Mouse (Mus musculus) embryonic facial prominence, embryonic 13.5 days (tissue): ENCODE measurements around the gene Pde8a. TPM values are rescaled to one million over a fixed set of nuclear protein-coding genes. Genes with fewer than 3 reads are reported as not detected.

Experiments
- ATAC-seq: fragments of 200-750 bp; cut with Nextera tagmentation; 2 replicates; pipeline ENCODE4 v1.8.0; 2017; ENCODE audit warnings: low read depth; ENCODE audit not compliant: insufficient number of reproducible peaks, insufficient read depth, low FRiP score, low TSS enrichment
- H3K27ac ChIP-seq: fragments of 300-500 bp; sonication (generic); 2 replicates; pipeline ENCODE4 v1.5.1; 2015; ENCODE audit warnings: moderate library complexity, mild to moderate bottlenecking, inconsistent platforms
- H3K27me3 ChIP-seq: fragments of 300-500 bp; sonication (generic); 2 replicates; pipeline ENCODE4 v1.6.1; 2015; ENCODE audit warnings: mild to moderate bottlenecking, inconsistent platforms
- H3K36me3 ChIP-seq: fragments of 300-500 bp; sonication (generic); 2 replicates; pipeline ENCODE4 v1.6.1; 2015; ENCODE audit warnings: mild to moderate bottlenecking, inconsistent platforms
- H3K4me1 ChIP-seq: fragments of 300-500 bp; sonication (generic); 2 replicates; pipeline ENCODE4 v1.6.1; 2015; ENCODE audit warnings: inconsistent platforms
- H3K4me2 ChIP-seq: fragments of 300-500 bp; sonication (generic); 2 replicates; pipeline ENCODE4 v1.6.1; 2015; ENCODE audit warnings: moderate library complexity, mild to moderate bottlenecking, inconsistent platforms
- H3K4me3 ChIP-seq: fragments of 300-500 bp; sonication (generic); 2 replicates; pipeline ENCODE4 v1.5.1; 2015; ENCODE audit warnings: mild to moderate bottlenecking, inconsistent platforms
- H3K9ac ChIP-seq: fragments of 300-500 bp; sonication (generic); 2 replicates; pipeline ENCODE4 v1.6.1; 2015; ENCODE audit warnings: mild to moderate bottlenecking, inconsistent platforms
- H3K9me3 ChIP-seq: fragments of 300-500 bp; sonication (generic); 2 replicates; pipeline ENCODE4 v1.6.1; 2016; ENCODE audit warnings: inconsistent platforms
- WGBS: fragments of 180-500 bp; shearing (Covaris S2); methylation state at CpG from one replicate; pipeline ENCODE4 v1.1.7; 2015; ENCODE audit warnings: mixed read lengths; 5-methylcytosine and 5-hydroxymethylcytosine counted together
- polyA plus RNA-seq: library from polyadenylated mRNA; unstranded; fragments of >200 nt; fragmentation: Nextera tagmentation; extraction: Ambion mirVana; gene quantifications from 2 replicates; pipeline ENCODE4 v1.2.1, GENCODE M21; 2015

Gene Pde8a
- polyA plus RNA-seq, 1 experiment from 2014 or later, result 4.7 TPM

GRCm38 (mm10) chr7:81338522-81338873, 125.1 kb downstream of the Pde8a start:
- WGBS, result 68% methylated on average over 3 of the region's 3 CpGs
- Histone ChIP-seq H3K27me3 (no peaks in the 10 kb centered on the region), H3K9me3 (no peaks in the 10 kb centered on the region), H3K4me1 (peaks cover 15% of the 10 kb centered on the region), H3K36me3 (peaks cover 71% of the 10 kb centered on the region), H3K4me3 (no peak overlapping the region), H3K27ac (no peak overlapping the region), H3K4me2 (no peak overlapping the region), H3K9ac (no peak overlapping the region)
- no peak for ATAC-seq

GRCm38 (mm10) chr7:81339783-81340182, 126.4 kb downstream of the Pde8a start:
- no peak for ATAC-seq
- no peaks in the 10 kb centered on the region for H3K9me3 ChIP-seq
- no peak overlapping the region for H3K4me3 ChIP-seq
- H3K27ac ChIP-seq, result no peak overlapping the region
- H3K27me3 ChIP-seq, result no peaks in the 10 kb centered on the region
- H3K9ac ChIP-seq, result no peak overlapping the region
- H3K36me3 ChIP-seq, result peaks cover 74% of the 10 kb centered on the region
- H3K4me1 ChIP-seq, result peaks cover 21% of the 10 kb centered on the region
- H3K4me2 ChIP-seq, result no peak overlapping the region
- WGBS, result 90% methylated on average over 4 of the region's 4 CpGs

- no peak overlapping the region for H3K4me3 ChIP-seq
- peaks cover 21% of the 10 kb centered on the region for H3K4me1 ChIP-seq
- H3K36me3 ChIP-seq, result peaks cover 69% of the 10 kb centered on the region
- H3K9ac ChIP-seq, result no peak overlapping the region
- H3K9me3 ChIP-seq, result no peaks in the 10 kb centered on the region
- no peak for ATAC-seq
- H3K4me2 ChIP-seq, result no peak overlapping the region
- WGBS, result 56% methylated on average over 3 of the region's 3 CpGs
- H3K27ac ChIP-seq, result no peak overlapping the region
- no peaks in the 10 kb centered on the region for H3K27me3 ChIP-seq
These were observed 128.2 kb downstream of the Pde8a start for GRCm38 (mm10) chr7:81341563-81341962.

GRCm38 (mm10) chr7:81342356-81343094, 129.1 kb downstream of the Pde8a start:
- Histone ChIP-seq H3K9me3 (no peaks in the 10 kb centered on the region), H3K4me3 (peak overlapping the region; percentile 76), H3K27ac (no peak overlapping the region), H3K36me3 (peaks cover 62% of the 10 kb centered on the region), H3K4me2 (peak overlapping the region; percentile 97), H3K4me1 (peaks cover 21% of the 10 kb centered on the region), H3K9ac (peak overlapping the region; percentile 98), H3K27me3 (no peaks in the 10 kb centered on the region)
- WGBS, result 63% methylated on average over 8 of the region's 8 CpGs
- no peak for ATAC-seq

- peaks cover 54% of the 10 kb centered on the region for H3K36me3 ChIP-seq
- no peak overlapping the region for H3K27ac ChIP-seq
- peak overlapping the region; percentile 97 for H3K4me2 ChIP-seq
- H3K9me3 ChIP-seq, result no peaks in the 10 kb centered on the region
- no peak for ATAC-seq
- WGBS, result 33% methylated on average over 8 of the region's 8 CpGs
- H3K27me3 ChIP-seq, result no peaks in the 10 kb centered on the region
- peaks cover 21% of the 10 kb centered on the region for H3K4me1 ChIP-seq
- H3K4me3 ChIP-seq, result peak overlapping the region; percentile 76
- peak overlapping the region; percentile 98 for H3K9ac ChIP-seq
These were observed 129.9 kb downstream of the Pde8a start for GRCm38 (mm10) chr7:81343316-81343715.

GRCm38 (mm10) chr7:81343831-81344230, 130.4 kb downstream of the Pde8a start:
- peaks cover 50% of the 10 kb centered on the region for H3K36me3 ChIP-seq
- WGBS, result 7% methylated on average over 10 of the region's 10 CpGs
- no peak for ATAC-seq

GRCm38 (mm10) chr7:81344544-81345446, 131.4 kb downstream of the Pde8a start, which contains the start of gene Rps17:
TSS of gene Rps17 (minus strand) at chr7:81345254.
- H3K9me3 ChIP-seq, result no peaks in the 10 kb centered on the region

More at GRCm38 (mm10) chr7:81343831-81344230, 130.4 kb downstream of the Pde8a start:
- Histone ChIP-seq H3K27ac (peak overlapping the region; percentile 17; the same call in 1 of the 2 replicates), H3K4me2 (peak overlapping the region; percentile 97), H3K9ac (peak overlapping the region; percentile 98), H3K27me3 (no peaks in the 10 kb centered on the region), H3K4me3 (peak overlapping the region; percentile 76), H3K9me3 (no peaks in the 10 kb centered on the region), H3K4me1 (peaks cover 21% of the 10 kb centered on the region)

GRCm38 (mm10) chr7:81345447-81346170, 132.2 kb downstream of the Pde8a start:
- H3K36me3 ChIP-seq, result peaks cover 34% of the 10 kb centered on the region
- H3K9me3 ChIP-seq, result no peaks in the 10 kb centered on the region
- H3K4me2 ChIP-seq, result peak overlapping the region; percentile 97
- H3K9ac ChIP-seq, result peak overlapping the region; percentile 74
- WGBS, result 59% methylated on average over 15 of the region's 15 CpGs
- H3K27ac ChIP-seq, result peak overlapping the region; percentile 52; the same call in 1 of the 2 replicates
- 0 out of 2 replicates have a peak, but pooled peaks have one; percentile 2 for ATAC-seq
- H3K27me3 ChIP-seq, result peaks cover under 1% of the 10 kb centered on the region; the same call in 1 of the 2 replicates
- peaks cover 21% of the 10 kb centered on the region for H3K4me1 ChIP-seq
- peak overlapping the region; percentile 76 for H3K4me3 ChIP-seq

More at GRCm38 (mm10) chr7:81344544-81345446, 131.4 kb downstream of the Pde8a start, which contains the start of gene Rps17:
- WGBS, result under 1% methylated on average over 85 of the region's 85 CpGs
- Histone ChIP-seq H3K9ac (peak within 1 kb of the TSS; percentile 98), H3K4me1 (peaks cover 21% of the 10 kb centered on the region), H3K36me3 (peaks cover 42% of the 10 kb centered on the region), H3K4me3 (peak within 1 kb of the TSS; percentile 76), H3K27me3 (no peaks in the 10 kb centered on the region), H3K4me2 (peak within 1 kb of the TSS; percentile 97), H3K27ac (peak within 1 kb of the TSS; percentile 92)
- ATAC-seq, result peak; percentile 73; the same call in 1 of the 2 replicates

- Histone ChIP-seq H3K36me3 (peaks cover 8% of the 10 kb centered on the region), H3K27me3 (peaks cover 3% of the 10 kb centered on the region; the same call in 1 of the 2 replicates), H3K27ac (no peak overlapping the region), H3K4me3 (no peak overlapping the region), H3K4me1 (peaks cover 9% of the 10 kb centered on the region), H3K4me2 (no peak overlapping the region), H3K9ac (no peak overlapping the region), H3K9me3 (no peaks in the 10 kb centered on the region)
- 65% methylated on average over 7 of the region's 7 CpGs for WGBS
- ATAC-seq, result no peak
These were observed 134.8 kb downstream of the Pde8a start for GRCm38 (mm10) chr7:81348206-81348605.

- Histone ChIP-seq H3K9ac (no peak overlapping the region), H3K36me3 (no peaks in the 10 kb centered on the region), H3K4me2 (no peak overlapping the region), H3K9me3 (no peaks in the 10 kb centered on the region), H3K27me3 (peaks cover 3% of the 10 kb centered on the region; the same call in 1 of the 2 replicates), H3K27ac (no peak overlapping the region), H3K4me1 (no peaks in the 10 kb centered on the region), H3K4me3 (no peak overlapping the region)
- WGBS, result 77% methylated on average over 4 of the region's 4 CpGs
- ATAC-seq, result no peak
These were observed 138.4 kb downstream of the Pde8a start for GRCm38 (mm10) chr7:81351826-81352225.

GRCm38 (mm10) chr7:81355746-81356145, 142.3 kb downstream of the Pde8a start:
- Histone ChIP-seq H3K9ac (no peak overlapping the region), H3K27me3 (peaks cover under 1% of the 10 kb centered on the region; the same call in 1 of the 2 replicates), H3K4me1 (no peaks in the 10 kb centered on the region), H3K9me3 (no peaks in the 10 kb centered on the region), H3K4me2 (no peak overlapping the region), H3K36me3 (no peaks in the 10 kb centered on the region), H3K4me3 (no peak overlapping the region), H3K27ac (no peak overlapping the region)
- 53% methylated on average over 7 of the region's 7 CpGs for WGBS
- no peak for ATAC-seq
